Comparison of ENCODE assay signal across 32 mouse cellular contexts in the genomic region with DNA sequence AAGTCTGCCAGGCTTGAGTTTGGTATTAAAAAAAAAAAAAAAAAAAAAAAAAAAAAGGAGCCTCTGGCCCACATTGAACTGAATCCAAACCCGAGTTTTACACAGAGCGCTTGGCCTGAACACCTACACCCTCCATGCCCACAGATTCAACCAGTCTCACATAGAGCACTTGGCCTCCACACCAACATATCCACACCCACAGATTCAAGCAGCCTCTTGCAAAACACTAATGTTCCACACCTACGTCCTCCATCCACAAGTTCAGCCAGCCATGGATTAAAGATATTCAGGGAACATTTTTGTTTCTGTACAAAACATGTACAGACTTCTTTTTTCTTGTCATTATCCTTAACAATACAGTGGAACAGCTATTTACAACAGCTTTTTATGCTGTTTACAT.
DNase-seq lines count a peak whose midpoint lies in the region; ATAC-seq and TF ChIP-seq lines count a peak whose summit lies in the region.
"Had no signal": no experiment of that assay in that cellular context is flagged by ENCODE, and none has a peak within 500 bp of the region (broad histone marks: within the 10 kb centered on the region; RNA-seq: fewer than 3 reads in every experiment).

No protein-coding gene starts in this region.

- H3K36me3 ChIP-seq in stomach, postnatal 0 days (ENCODE audit: control insufficient read depth, insufficient read depth, low read length), result no peaks in the 10 kb centered on the region
- H3K36me3 ChIP-seq: forebrain, embryonic 12.5 days; heart, embryonic 13.5 days; hindbrain, embryonic 10.5 days; hindbrain, embryonic 15.5 days; limb, embryonic 12.5 days; lung, embryonic 15.5 days; midbrain, embryonic 10.5 days; midbrain, embryonic 15.5 days; neural tube, embryonic 15.5 days had no signal

- no peak for ATAC-seq in stomach, postnatal 0 days (ENCODE audit: low FRiP score, low TSS enrichment)
- ATAC-seq: forebrain, postnatal 0 days; inflammation-experienced regulatory T-cells, adult 6 months; midbrain, embryonic 15.5 days; Patski had no signal

- H3K9ac ChIP-seq in stomach, postnatal 0 days (ENCODE audit: low read length), result no peak overlapping the region
- H3K9ac ChIP-seq: forebrain, embryonic 12.5 days; forebrain, postnatal 0 days; heart, embryonic 13.5 days; hindbrain, embryonic 15.5 days; limb, embryonic 12.5 days; lung, embryonic 15.5 days; midbrain, embryonic 15.5 days; neural tube, embryonic 15.5 days had no signal

- intact Hi-C loops in heart, postnatal 14 days (cut with DNase I), result no loop called here
- intact Hi-C loops in left cerebral cortex, postnatal 25 days (cut with DNase I), result loop anchor here (2.0 to 5.0 kb wide), 2 partner anchors 413 to 783 kb away; no protein-coding TSS in a partner anchor

- H3K9me3 ChIP-seq in stomach, postnatal 0 days (ENCODE audit: control insufficient read depth, low read length), result no peaks in the 10 kb centered on the region
- H3K9me3 ChIP-seq: forebrain, embryonic 12.5 days; heart, embryonic 13.5 days; hindbrain, embryonic 10.5 days; hindbrain, embryonic 15.5 days; limb, embryonic 12.5 days; lung, embryonic 15.5 days; midbrain, embryonic 10.5 days; midbrain, embryonic 15.5 days; neural tube, embryonic 15.5 days had no signal

- peak overlapping the region; percentile 56; the same call in 1 of the 2 replicates for H3K27ac ChIP-seq in stomach, postnatal 0 days (replicated peaks)
- H3K27ac ChIP-seq: forebrain, embryonic 12.5 days; gastrocnemius, adult 2 months; heart, embryonic 13.5 days; hindbrain, embryonic 10.5 days; hindbrain, embryonic 15.5 days; limb, embryonic 12.5 days; lung, embryonic 15.5 days; midbrain, embryonic 10.5 days; midbrain, embryonic 15.5 days; neural tube, embryonic 15.5 days had no signal

- no peaks in the 10 kb centered on the region for H3K27me3 ChIP-seq in stomach, postnatal 0 days (ENCODE audit: control insufficient read depth, insufficient read depth, low read length)
- H3K27me3 ChIP-seq: forebrain, embryonic 12.5 days; heart, embryonic 13.5 days; hindbrain, embryonic 15.5 days; limb, embryonic 12.5 days; lung, embryonic 15.5 days; midbrain, embryonic 15.5 days; Patski had no signal

- no peak for TF ChIP-seq EP300 in stomach, postnatal 0 days (optimal IDR thresholded peaks at IDR 0.05)

- no peak for TF ChIP-seq CTCF in stomach, postnatal 0 days (IDR thresholded peaks at IDR 0.05; ENCODE audit: low read depth)

- 59% methylated on average over 3 of the region's 3 CpGs for WGBS in stomach, postnatal 0 days

- H3K4me1 ChIP-seq in stomach, postnatal 0 days (replicated peaks; ENCODE audit: control insufficient read depth, insufficient read depth), result no peaks in the 10 kb centered on the region
- H3K4me1 ChIP-seq: forebrain, embryonic 12.5 days; heart, embryonic 13.5 days; hindbrain, embryonic 10.5 days; hindbrain, embryonic 15.5 days; limb, embryonic 12.5 days; lung, embryonic 15.5 days; midbrain, embryonic 10.5 days; midbrain, embryonic 15.5 days; neural tube, embryonic 15.5 days had no signal

- H3K4me2 ChIP-seq in stomach, postnatal 0 days (replicated peaks; ENCODE audit: low read depth), result no peak overlapping the region
- H3K4me2 ChIP-seq: forebrain, embryonic 12.5 days; heart, embryonic 13.5 days; hindbrain, embryonic 15.5 days; limb, embryonic 12.5 days; liver, embryonic 11.5 days; lung, embryonic 15.5 days; midbrain, embryonic 15.5 days; neural tube, embryonic 15.5 days had no signal

- no peak overlapping the region for H3K4me3 ChIP-seq in stomach, postnatal 0 days (ENCODE audit: low read depth, low read length)
- H3K4me3 ChIP-seq: erythroblast, embryonic 14.5 days; forebrain, embryonic 12.5 days; gastrocnemius, adult 2 months; heart, embryonic 13.5 days; hindbrain, embryonic 10.5 days; hindbrain, embryonic 15.5 days; limb, embryonic 12.5 days; lung, embryonic 15.5 days; midbrain, embryonic 10.5 days; midbrain, embryonic 15.5 days; neural tube, embryonic 15.5 days had no signal

- DNase-seq in heart, adult 11 months, result peak; percentile 2
- DNase-seq in heart, postnatal 14 days, result no peak
- DNase-seq in left cerebral cortex, postnatal 25 days (ENCODE audit: low spot score in 2 of 2), result peak; percentile 33 to 75
- no peak for DNase-seq in left cerebral cortex, adult 11 months (ENCODE audit: low spot score)
- peak; percentile 66 for DNase-seq in brain, adult 2 months (ENCODE audit: low read depth, low spot score)
- no peak for DNase-seq in stomach, postnatal 0 days (ENCODE audit: low spot score)
- no peak for DNase-seq in liver
- DNase-seq: adrenal gland, postnatal 14 days; cerebellum, adult 18-20 months; cerebellum, postnatal 10 days; forebrain, postnatal 0 days; gastrocnemius, adult 2 months; gastrocnemius, postnatal 36 days; heart, postnatal 10 days; kidney, adult 11 months; kidney, postnatal 14 days; spleen, adult 18-20 months; thymus, adult 2 months; thymus, postnatal 36 days had no signal

Comparison
In these comparisons a context has a peak if more than half of its experiments do, and no peak if none do; other contexts are left out.
1. DNase-seq: peak in heart, adult 11 months (single experiment), left cerebral cortex, postnatal 25 days (2 of 2) and brain, adult 2 months (single experiment); none in heart, postnatal 14 days (0 of 2), left cerebral cortex, adult 11 months (single experiment), stomach, postnatal 0 days (single experiment) and liver (single experiment).